Mouse (Mus musculus): Measurements from ENCODE around the gene Tor1aip2. TPM values are rescaled to one million over a fixed set of nuclear protein-coding genes. Genes with fewer than 3 reads are reported as not detected.

The Tor1aip2 gene
- polyA plus RNA-seq (2015; fragmentation: Nextera tagmentation; extraction: Ambion mirVana): 77.3 and 78.9 TPM in 2 replicates

DNA sequence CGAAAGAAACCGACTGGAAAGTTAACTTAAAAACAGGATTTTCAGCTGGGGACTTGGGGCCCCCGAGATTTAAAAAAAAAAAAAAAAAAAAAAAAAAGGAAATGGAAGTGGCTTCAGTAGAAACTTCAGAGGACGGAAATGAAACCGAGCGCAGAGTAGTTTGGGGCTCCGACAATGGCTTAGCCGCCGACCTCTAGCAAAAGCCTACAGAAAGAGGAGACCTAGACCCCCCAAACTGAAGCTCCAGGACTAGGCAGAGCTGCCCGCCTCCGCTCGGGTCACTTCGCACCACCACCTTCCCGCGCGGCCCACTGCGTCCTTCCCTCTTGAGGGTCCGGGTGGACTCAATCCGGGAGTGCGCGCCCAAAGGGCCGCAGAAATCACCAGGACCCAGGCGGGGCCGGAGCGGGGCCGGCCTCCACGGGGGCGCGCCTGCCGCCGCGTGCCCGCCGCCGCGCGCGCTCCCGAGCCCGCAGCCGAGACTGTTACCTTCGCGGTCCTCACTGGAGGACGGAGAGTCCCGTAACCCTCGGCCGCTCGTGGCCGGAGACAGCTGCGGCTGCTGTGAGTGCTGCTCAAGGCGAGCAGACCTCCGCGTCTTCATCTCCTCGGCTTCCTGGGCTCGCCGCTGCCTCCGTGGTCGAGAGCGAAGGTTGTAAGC, at the start of gene Tor1aip2:
TSS of gene Tor1aip2 (plus strand) at position 135 of the 661 bp plus-strand sequence.
- Histone ChIP-seq H3K9me3 (no peaks in the 10 kb centered on the region), H3K4me1 (replicated peaks) (peaks cover 14% of the 10 kb centered on the region), H3K4me3 (peak within 1 kb of the TSS; percentile 86), H3K27ac (replicated peaks) (peak within 1 kb of the TSS; percentile 99), H3K36me3 (peaks cover 31% of the 10 kb centered on the region), H3K4me2 (peak within 1 kb of the TSS; percentile 68), H3K9ac (peak within 1 kb of the TSS; percentile 92), H3K27me3 (no peaks in the 10 kb centered on the region)
- ATAC-seq (ENCODE audit: low read depth): peak; percentile 78
- under 1% methylated on average over 48 of the region's 59 CpGs for WGBS

DNA sequence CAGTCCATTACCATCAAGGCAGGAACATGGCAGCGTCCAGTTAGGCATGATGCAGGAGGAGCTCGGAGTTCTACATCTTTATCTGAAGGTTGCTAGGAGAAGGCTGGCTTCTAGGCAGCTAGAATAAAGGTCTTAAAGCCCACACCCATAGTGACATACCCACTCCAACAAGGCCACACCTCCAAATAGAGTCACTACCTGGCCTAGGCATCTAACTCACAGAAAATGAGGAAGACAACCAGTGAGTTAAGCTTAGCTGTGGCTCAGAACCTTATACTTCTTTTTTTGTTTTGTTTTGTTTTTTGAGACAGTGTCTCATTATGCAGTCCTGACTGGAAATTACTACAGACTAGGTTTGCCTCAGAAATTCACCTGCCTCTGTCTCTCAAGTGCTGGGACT, 47.6 kb upstream of the Tor1aip2 start:
- ATAC-seq (ENCODE audit: low read depth): no peak
- 90% methylated on average over 2 of the region's 2 CpGs for WGBS
- H3K9me3 ChIP-seq: no peaks in the 10 kb centered on the region
- H3K27ac ChIP-seq (replicated peaks): no peak overlapping the region
- 0 out of 2 replicates have a peak, but pooled peaks cover 2% of the 10 kb centered on the region for H3K4me1 ChIP-seq (replicated peaks)
- no peaks in the 10 kb centered on the region for H3K27me3 ChIP-seq
- H3K4me3 ChIP-seq: no peak overlapping the region
- H3K36me3 ChIP-seq: no peaks in the 10 kb centered on the region
- no peak overlapping the region for H3K4me2 ChIP-seq
- no peak overlapping the region for H3K9ac ChIP-seq

DNA sequence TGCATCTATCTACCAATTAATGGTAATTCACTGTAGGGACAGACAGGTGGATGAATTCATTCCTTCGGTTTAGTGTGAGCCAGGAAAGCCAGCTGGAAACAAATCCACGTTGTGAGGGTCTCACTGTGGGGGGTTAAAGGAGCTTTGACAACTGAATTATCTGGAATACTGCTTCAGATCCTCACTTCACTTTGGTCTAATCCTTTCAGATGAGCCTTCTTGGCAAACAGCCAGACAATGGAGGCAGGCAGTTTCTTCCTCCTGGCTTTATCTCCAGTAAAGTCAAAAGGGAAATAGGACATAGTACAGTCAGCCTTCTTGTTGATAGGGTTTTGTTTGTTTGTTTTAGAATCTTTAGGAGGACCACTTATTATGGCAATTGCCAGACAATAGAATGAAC, 45.8 kb upstream of the Tor1aip2 start:
- no peak overlapping the region for H3K27ac ChIP-seq (replicated peaks)

DNA sequence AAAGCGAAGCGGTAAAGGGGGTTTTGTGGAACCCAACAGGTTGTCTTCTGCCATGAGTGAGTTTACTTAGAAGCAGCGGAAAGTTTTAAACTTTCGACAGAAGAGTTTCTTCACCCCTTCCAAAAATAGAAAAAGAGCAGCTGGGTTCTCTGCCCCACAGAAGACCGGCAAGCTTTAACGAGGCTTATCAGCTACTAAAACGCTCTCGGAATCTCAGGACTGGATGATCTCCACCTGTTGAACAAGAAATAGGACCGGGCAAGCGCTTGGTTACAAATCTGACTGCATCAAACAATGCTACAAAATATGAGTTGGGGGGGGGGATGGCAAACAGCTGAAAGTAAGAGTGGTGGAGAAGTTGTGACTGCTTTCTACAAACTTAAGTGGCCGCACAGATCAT, 44.8 kb upstream of the Tor1aip2 start:
- Histone ChIP-seq H3K27me3 (no peaks in the 10 kb centered on the region), H3K4me3 (no peak overlapping the region), H3K4me1 (replicated peaks) (0 out of 2 replicates have a peak, but pooled peaks cover 2% of the 10 kb centered on the region), H3K9ac (no peak overlapping the region), H3K9me3 (no peaks in the 10 kb centered on the region), H3K4me2 (no peak overlapping the region), H3K27ac (replicated peaks) (no peak overlapping the region), H3K36me3 (no peaks in the 10 kb centered on the region)
- 80% methylated on average over 11 of the region's 11 CpGs for WGBS
- ATAC-seq (ENCODE audit: low read depth): no peak

More for the DNA sequence above, 45.8 kb upstream of the Tor1aip2 start:
- Histone ChIP-seq H3K4me1 (replicated peaks) (0 out of 2 replicates have a peak, but pooled peaks cover 2% of the 10 kb centered on the region), H3K27me3 (no peaks in the 10 kb centered on the region), H3K9me3 (no peaks in the 10 kb centered on the region), H3K4me2 (no peak overlapping the region), H3K36me3 (no peaks in the 10 kb centered on the region), H3K9ac (no peak overlapping the region), H3K4me3 (no peak overlapping the region)
- 14% methylated on average over 2 of the region's 2 CpGs for WGBS
- ATAC-seq (ENCODE audit: low read depth): no peak

DNA sequence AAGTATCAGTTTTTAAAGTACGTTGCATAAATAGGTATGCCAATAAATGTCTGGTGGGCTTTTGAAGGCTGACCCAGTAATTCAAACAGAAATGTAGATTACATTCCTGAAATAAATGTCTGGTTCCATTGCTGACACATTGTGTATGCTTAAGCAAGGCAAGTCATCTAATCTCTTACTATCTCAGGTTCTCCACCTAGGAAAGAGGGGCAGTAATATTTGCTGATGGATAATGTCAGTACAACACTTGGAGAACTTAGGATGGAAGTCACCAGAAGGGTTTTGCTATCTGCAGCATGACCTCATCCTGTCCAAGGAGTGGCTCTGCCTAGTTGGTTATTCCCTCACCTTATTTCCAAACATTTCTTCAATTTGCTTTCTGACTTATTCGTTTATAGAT, 40.7 kb upstream of the Tor1aip2 start:
- no peak overlapping the region for H3K4me3 ChIP-seq
- no peak overlapping the region for H3K9ac ChIP-seq
- ATAC-seq (ENCODE audit: low read depth): no peak
- H3K4me1 ChIP-seq (replicated peaks): no peaks in the 10 kb centered on the region
- no peaks in the 10 kb centered on the region for H3K27me3 ChIP-seq
- H3K9me3 ChIP-seq: no peaks in the 10 kb centered on the region
- no peak overlapping the region for H3K27ac ChIP-seq (replicated peaks)
- 89% methylated on average over 2 of the region's 2 CpGs for WGBS
- no peaks in the 10 kb centered on the region for H3K36me3 ChIP-seq
- H3K4me2 ChIP-seq: no peak overlapping the region

DNA sequence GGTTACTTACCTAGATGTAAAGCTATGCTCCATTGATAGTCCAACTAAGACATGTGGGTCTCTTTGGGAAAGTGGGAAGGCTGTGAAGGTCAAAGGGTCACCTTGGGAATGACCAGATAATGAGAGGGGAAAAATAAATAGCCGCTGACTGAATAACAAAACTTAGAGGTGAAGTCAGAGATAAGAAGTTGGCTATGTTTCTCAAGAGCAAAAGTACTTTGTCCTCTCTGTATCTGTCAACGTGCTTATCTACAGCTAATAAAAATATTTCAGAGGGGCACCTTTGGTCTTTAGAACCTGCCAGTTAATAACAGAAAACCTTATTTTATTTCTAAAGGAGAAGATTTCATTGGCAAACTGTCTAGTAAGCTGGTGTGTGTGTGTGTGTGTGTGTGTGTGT, 39.6 kb upstream of the Tor1aip2 start:
- Histone ChIP-seq H3K36me3 (no peaks in the 10 kb centered on the region), H3K27me3 (no peaks in the 10 kb centered on the region), H3K9ac (no peak overlapping the region), H3K4me1 (replicated peaks) (no peaks in the 10 kb centered on the region), H3K9me3 (no peaks in the 10 kb centered on the region), H3K4me2 (no peak overlapping the region), H3K4me3 (no peak overlapping the region), H3K27ac (replicated peaks) (no peak overlapping the region)
- 92% methylated on average over 2 of the region's 2 CpGs for WGBS
- ATAC-seq (ENCODE audit: low read depth): no peak

DNA sequence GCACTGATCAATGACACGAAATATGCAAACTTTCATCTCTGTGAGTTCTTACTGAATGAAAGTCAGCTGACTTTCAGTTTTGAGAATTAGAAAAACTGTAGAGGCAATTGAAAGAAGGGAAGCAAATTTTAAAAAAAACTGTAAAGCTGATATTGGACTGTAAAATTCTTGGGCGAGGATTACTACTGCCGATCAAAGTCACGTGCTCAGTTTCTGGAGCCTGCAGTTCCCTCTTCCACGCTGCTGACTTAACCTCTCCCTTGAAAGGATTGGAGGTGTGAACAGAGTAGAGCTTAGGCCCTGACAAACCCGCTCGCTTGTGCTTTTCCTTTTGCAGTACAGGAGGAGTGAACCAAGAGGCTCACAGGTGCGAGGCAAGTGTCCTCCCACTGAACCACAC, 32.8 kb upstream of the Tor1aip2 start:
- Histone ChIP-seq H3K4me1 (replicated peaks) (no peaks in the 10 kb centered on the region), H3K9ac (no peak overlapping the region), H3K4me3 (no peak overlapping the region), H3K27ac (replicated peaks) (no peak overlapping the region), H3K9me3 (no peaks in the 10 kb centered on the region), H3K36me3 (peaks cover 27% of the 10 kb centered on the region), H3K4me2 (no peak overlapping the region), H3K27me3 (no peaks in the 10 kb centered on the region)
- ATAC-seq (ENCODE audit: low read depth): no peak
- 91% methylated on average over 8 of the region's 8 CpGs for WGBS

DNA sequence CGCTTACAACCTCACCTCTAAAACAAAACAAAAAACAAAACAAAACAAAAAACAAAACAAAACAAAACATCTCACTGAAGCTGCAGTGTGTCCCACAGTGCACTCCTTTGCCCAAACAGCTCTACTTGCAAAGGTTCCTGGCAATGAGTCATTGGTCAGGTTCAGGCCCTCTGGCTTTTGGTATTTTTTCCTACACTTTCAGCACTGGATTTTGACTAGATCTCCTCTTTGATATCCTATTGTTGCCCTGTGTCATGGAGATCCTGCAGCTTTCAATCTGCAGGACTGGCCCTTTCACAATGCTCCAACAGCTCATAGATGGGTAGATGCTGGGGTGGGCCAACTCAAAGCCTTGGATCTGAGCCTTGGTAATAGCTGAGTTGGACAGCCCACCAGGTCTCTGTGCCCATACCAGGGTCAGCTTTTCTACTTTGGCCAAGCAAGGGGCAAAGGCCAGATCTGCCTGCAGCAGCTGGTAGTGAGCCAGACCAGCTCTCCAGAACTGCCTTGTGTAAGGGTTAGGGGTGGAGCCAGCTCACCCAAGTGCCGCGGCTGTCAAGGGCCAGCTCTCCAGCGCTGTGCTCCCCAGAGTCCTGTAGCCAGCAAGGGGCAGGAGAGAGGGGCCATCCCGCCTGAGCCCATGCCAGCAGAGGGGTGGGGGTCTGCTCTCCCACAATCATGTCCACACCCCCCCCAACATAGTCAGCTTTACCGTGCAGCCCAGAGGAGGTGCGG, 31.8 kb upstream of the Tor1aip2 start:
- H3K36me3 ChIP-seq: peaks cover 34% of the 10 kb centered on the region
- ATAC-seq (ENCODE audit: low read depth): no peak
- no peak overlapping the region for H3K27ac ChIP-seq (replicated peaks)
- WGBS: 86% methylated on average over 7 of the region's 7 CpGs
- H3K27me3 ChIP-seq: no peaks in the 10 kb centered on the region
- H3K9me3 ChIP-seq: no peaks in the 10 kb centered on the region
- H3K9ac ChIP-seq: no peak overlapping the region
- H3K4me3 ChIP-seq: no peak overlapping the region
- no peaks in the 10 kb centered on the region for H3K4me1 ChIP-seq (replicated peaks)
- H3K4me2 ChIP-seq: no peak overlapping the region

DNA sequence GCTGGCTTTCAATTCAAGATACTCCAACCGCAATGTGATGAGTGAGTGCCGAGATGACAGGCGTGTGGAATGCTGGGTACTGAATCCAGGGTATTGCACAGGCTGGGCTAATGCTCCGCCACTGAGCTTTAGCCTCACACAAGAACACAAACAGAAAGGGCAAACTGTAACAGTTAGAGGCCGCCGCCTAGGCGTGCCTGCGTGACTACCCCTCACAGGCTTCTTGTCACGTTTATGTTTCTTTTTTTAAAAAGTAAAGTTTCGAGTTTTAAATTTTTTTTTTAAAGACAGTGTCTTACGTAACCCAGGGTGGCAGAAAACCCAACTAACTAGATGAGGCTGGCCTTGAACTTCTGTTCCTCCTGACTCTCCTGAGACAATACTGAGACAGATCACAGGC, 29.3 kb upstream of the Tor1aip2 start:
- Histone ChIP-seq H3K9me3 (no peaks in the 10 kb centered on the region), H3K27ac (replicated peaks) (no peak overlapping the region), H3K4me1 (replicated peaks) (no peaks in the 10 kb centered on the region), H3K27me3 (no peaks in the 10 kb centered on the region), H3K36me3 (peaks cover 51% of the 10 kb centered on the region), H3K9ac (no peak overlapping the region), H3K4me2 (no peak overlapping the region), H3K4me3 (no peak overlapping the region)
- WGBS: 94% methylated on average over 11 of the region's 11 CpGs
- ATAC-seq (ENCODE audit: low read depth): no peak

DNA sequence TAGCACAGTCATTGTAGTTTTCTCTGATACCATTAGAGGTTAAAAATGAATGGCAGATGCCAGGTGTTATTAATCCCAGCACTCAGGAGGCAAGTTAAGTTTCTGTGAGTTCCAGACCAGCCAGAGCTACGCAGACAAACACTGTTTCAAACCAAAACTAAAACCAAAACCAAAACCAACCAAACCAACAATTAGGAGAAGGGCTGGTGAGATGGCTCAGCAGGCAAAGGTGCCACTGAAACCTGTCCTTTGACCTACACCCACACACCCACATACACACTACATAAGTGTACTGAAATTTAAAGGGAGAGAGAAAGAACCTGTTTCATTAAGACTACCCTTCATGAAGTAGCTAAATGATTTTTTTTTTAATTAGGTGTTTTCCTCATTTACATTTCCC, 26.2 kb upstream of the Tor1aip2 start:
- Histone ChIP-seq H3K4me2 (no peak overlapping the region), H3K27ac (replicated peaks) (no peak overlapping the region), H3K9me3 (no peaks in the 10 kb centered on the region), H3K9ac (no peak overlapping the region), H3K4me1 (replicated peaks) (no peaks in the 10 kb centered on the region), H3K4me3 (no peak overlapping the region), H3K36me3 (peaks cover 64% of the 10 kb centered on the region), H3K27me3 (no peaks in the 10 kb centered on the region)
- ATAC-seq (ENCODE audit: low read depth): no peak
- 100% methylated on average over 1 of the region's 1 CpGs for WGBS

DNA sequence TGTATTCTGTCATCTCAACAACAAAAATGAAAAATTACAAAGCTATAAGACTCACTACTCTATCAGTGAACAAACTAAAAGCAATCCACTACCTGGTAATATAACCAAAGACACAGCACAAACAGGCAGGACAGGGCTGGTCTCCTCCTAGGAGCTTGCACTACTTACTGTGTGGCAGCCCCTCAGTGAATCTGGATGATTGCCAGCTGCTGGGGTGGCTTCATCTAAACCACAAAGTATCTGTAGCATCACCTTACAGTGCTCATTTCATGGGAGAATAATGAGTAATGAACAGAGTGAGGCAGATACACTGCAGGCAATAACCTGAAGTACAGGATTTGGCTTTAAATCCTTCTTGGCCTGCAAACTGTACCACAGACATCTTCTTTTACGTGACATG, 15.4 kb upstream of the Tor1aip2 start:
- no peaks in the 10 kb centered on the region for H3K9me3 ChIP-seq
- peaks cover 61% of the 10 kb centered on the region for H3K36me3 ChIP-seq
- H3K4me2 ChIP-seq: no peak overlapping the region
- 89% methylated on average over 1 of the region's 1 CpGs for WGBS
- no peak for ATAC-seq (ENCODE audit: low read depth)
- no peaks in the 10 kb centered on the region for H3K27me3 ChIP-seq
- no peak overlapping the region for H3K4me3 ChIP-seq
- no peaks in the 10 kb centered on the region for H3K4me1 ChIP-seq (replicated peaks)
- no peak overlapping the region for H3K9ac ChIP-seq
- H3K27ac ChIP-seq (replicated peaks): no peak overlapping the region

DNA sequence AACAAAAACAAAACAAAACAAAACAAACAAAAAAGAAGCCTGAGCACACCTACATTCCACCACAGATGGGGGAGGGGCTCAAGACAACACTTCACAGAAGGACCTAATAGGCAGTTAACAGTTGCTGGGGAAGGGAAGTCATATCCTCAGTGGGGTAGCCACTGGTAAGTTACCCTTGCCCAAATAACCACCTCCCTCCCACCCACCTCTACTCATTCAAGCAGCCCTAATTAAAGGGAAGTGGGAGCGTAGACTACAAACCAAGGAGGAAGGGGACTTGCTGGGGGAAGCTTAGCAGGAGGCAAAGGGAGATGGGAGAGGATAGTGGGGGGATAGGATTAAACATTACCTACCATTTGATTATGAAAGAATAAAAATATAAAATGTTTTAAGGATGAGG, 14.8 kb upstream of the Tor1aip2 start:
- Histone ChIP-seq H3K4me3 (no peak overlapping the region), H3K9ac (no peak overlapping the region), H3K36me3 (peaks cover 60% of the 10 kb centered on the region), H3K27ac (replicated peaks) (no peak overlapping the region), H3K27me3 (no peaks in the 10 kb centered on the region), H3K4me2 (no peak overlapping the region), H3K9me3 (no peaks in the 10 kb centered on the region), H3K4me1 (replicated peaks) (no peaks in the 10 kb centered on the region)
- 83% methylated on average over 1 of the region's 1 CpGs for WGBS
- ATAC-seq (ENCODE audit: low read depth): no peak
